Comparison of ENCODE assay signal across 10 mouse cellular contexts in genomic region chr2:83337364-83337763, GRCm38 (mm10).
A peak's percentile ranks its signal among the peaks of the same experiment; 100 is the strongest.
DNase-seq lines count a peak whose midpoint lies in the region; TF ChIP-seq lines count a peak whose summit lies in the region.
"Had no signal": no experiment of that assay in that cellular context is flagged by ENCODE, and none has a peak within 500 bp of the region (broad histone marks: within the 10 kb centered on the region; RNA-seq: fewer than 3 reads in every experiment).

No protein-coding gene starts in this region.

- DNase-seq in gastrocnemius, adult 2 months: no peak
- DNase-seq in gastrocnemius, postnatal 25 days: no peak
- DNase-seq in lung, postnatal 36 days: peak; percentile 8
- no peak for DNase-seq in lung, adult 2 months
- peak; percentile 5 for DNase-seq in cerebellum, adult 9-11 months
- DNase-seq in layer of hippocampus, adult 18-20 months (ENCODE audit: low spot score in 2 of 2): peak; percentile 8 to 44
- no peak for DNase-seq in spleen, postnatal 10 days (ENCODE audit: low spot score in 2 of 2)
- no peak for DNase-seq in spleen, postnatal 14 days (ENCODE audit: low spot score in 2 of 2)

- WGBS in lung, adult 2 months: 26% methylated on average over 4 of the region's 4 CpGs

- no peaks in the 10 kb centered on the region for H3K4me1 ChIP-seq in lung, adult 2 months (ENCODE audit: control insufficient read depth, insufficient read depth, low read length)
- H3K4me1 ChIP-seq: heart, embryonic 15.5 days; megakaryocyte, embryonic 14.5 days had no signal

- TF ChIP-seq POLR2A in lung, adult 2 months (IDR thresholded peaks at IDR 0.05; ENCODE audit: borderline replicate concordance, extremely low read depth, low read depth, low read length): no peak

- TF ChIP-seq CTCF in gastrocnemius, adult 2 months (IDR thresholded peaks at IDR 0.05): peak; percentile 42
- no peak for TF ChIP-seq CTCF in lung, adult 2 months (IDR thresholded peaks at IDR 0.05; ENCODE audit: insufficient read depth, low read length)

- peak overlapping the region; percentile 9; the same call in 1 of the 2 replicates for H3K4me3 ChIP-seq in gastrocnemius, adult 2 months
- H3K4me3 ChIP-seq in lung, adult 2 months (replicated peaks; ENCODE audit: extremely low read depth, low read depth, low read length): no peak overlapping the region
- H3K4me3 ChIP-seq: heart, embryonic 15.5 days; megakaryocyte, embryonic 14.5 days had no signal

- no peak overlapping the region for H3K27ac ChIP-seq in gastrocnemius, adult 2 months
- H3K27ac ChIP-seq: heart, embryonic 15.5 days had no signal

- intact Hi-C loops in gastrocnemius, adult 2 months (cut with DNase I): no loop called here

Comparison
In these comparisons a context has a peak if more than half of its experiments do, and no peak if none do; other contexts are left out.
1. DNase-seq: peak in lung, postnatal 36 days (single experiment), cerebellum, adult 9-11 months (single experiment) and layer of hippocampus, adult 18-20 months (2 of 2); none in gastrocnemius, adult 2 months (single experiment), gastrocnemius, postnatal 25 days (single experiment), lung, adult 2 months (single experiment), spleen, postnatal 10 days (0 of 2) and spleen, postnatal 14 days (0 of 2).